Mouse (Mus musculus) B cell, adult 2 months (primary cell): ENCODE measurements around the gene Bloc1s3.

Source experiments
- DNase-seq, 2 experiments: peaks; one replicate each; pipeline ENCODE4 v3.0.0; 2022

Bloc1s3 gene

DNA sequence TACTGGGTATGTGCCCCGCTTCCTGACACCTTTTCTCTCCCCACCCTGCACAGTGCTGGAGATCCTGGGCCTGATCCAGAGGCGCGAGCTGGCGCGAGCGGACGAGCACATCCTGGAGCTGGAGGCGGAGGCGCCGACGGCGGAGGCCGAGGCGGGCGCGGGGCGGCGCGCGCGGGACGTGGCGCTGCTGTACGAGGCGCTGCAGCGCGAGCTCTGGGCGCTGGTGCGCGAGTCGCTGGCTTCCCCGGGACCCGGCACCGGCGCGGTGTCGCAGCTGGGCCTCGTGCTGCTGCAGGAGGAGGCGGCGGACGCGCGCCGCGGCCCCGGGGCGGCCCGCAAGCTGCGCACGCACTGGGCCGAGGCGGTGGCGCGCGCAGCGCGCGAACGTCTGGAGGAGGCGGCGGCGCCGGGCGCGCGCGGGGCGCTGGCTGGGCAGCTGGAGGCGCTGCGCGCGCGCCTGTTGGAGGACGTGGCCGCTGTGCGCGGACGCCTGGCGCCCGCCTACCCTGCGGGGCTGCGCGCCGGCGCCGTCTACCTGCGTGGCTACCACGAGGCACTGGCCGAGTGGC lies 34.2 kb downstream of the Bloc1s3 start:
- DNase-seq = peak; percentile 56 to 59

DNA sequence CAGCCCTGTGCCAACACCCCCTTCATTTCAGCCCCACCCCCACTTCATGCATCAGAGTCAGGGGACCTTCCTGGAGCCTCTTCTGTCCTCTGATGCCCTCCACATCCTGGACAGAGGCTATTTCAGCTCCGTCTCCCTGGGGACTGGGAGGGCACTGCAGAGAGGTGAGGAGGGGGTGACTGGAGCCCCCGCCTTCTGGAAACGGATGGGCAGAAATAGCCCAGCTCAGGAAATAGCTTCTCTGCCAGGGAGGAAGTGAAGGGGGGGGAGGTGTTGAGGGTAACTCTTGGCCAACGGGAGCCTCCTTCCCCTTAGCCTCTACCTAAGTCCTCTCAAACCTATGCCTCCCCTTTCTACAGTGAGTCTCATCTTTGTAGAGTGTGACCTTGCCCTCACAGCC lies 35.8 kb downstream of the Bloc1s3 start:
- DNase-seq = peak; percentile 28 to 40

DNA sequence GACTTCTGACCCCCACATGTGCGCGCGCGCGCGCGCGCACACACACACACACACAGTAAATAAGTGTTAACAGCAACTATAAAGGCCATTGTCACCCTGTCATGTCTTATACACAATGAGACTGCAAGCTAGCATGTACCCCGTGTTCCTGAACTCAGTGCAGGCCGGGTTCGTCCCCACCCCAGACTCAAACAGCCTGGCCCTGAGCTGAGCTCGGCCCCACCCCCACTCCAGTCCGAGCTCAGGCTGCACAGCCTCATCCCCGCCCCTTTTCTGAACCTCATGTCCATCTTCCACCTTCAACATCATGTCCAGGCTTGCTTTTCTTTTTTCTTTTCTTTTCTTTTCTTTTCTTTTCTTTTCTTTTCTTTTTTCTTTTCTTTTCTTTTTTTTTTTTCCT lies 37.9 kb downstream of the Bloc1s3 start:
- DNase-seq = no peak

DNA sequence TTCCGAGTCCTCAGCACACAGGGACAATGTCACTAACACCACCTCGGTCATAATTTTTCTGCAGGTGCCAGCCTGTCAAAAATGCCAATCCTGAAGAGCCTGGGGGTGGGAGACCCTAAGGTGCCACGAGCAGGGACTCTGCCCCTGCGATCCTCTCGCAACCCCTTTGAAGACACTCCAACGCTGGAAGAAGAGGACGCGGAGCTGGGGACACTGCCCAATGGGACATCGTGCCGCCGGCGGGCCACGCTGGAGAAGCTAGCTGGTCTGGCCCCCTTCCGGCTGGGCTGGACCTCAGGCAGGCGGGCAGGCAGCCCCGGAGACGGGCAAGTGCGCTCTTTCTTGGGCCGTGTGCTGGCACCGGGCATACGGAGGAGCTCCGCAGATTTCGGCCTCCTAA lies 38.8 kb downstream of the Bloc1s3 start:
- no peak for DNase-seq

DNA sequence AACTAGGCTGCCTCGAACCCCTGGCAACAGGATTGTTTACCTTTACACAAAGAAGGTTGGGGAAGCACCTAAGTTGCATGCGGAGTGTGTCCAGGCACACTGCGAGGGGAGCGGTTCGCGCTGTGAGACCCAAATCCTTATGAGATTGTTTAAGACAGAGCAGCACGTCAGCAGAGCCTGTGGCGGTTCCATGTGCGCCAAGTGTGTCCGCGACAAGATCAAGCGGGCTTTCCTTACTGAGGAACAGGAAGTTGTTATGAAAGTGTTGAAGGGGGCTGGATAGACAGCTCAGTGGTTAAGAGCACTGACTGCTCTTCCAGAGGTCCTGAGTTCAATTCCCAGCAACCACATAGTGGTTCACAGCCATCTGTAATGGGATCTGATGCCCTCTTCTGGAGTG lies 39.9 kb downstream of the Bloc1s3 start:
- peak in 1 of 2 experiments; percentile 31 for DNase-seq

DNA sequence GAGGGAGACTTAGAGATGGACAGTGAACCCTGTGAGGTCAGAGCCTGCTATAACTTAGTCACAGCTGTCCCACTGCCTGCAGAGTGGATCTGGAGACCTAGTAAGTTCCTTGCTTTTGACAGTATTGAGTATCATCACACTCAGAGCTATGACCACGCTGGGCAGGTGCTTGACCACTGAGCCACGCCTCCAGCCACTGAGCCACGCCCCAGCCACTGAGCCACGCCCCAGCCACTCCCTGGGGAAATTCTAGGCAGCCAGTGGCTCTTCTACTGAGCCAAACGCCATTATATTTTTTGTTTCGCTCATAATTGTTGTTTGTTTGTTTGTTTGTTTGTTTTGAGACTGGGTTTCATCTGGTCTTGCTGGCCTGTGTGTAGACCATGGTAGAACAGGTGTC lies 40.5 kb downstream of the Bloc1s3 start:
- DNase-seq = no peak

DNA sequence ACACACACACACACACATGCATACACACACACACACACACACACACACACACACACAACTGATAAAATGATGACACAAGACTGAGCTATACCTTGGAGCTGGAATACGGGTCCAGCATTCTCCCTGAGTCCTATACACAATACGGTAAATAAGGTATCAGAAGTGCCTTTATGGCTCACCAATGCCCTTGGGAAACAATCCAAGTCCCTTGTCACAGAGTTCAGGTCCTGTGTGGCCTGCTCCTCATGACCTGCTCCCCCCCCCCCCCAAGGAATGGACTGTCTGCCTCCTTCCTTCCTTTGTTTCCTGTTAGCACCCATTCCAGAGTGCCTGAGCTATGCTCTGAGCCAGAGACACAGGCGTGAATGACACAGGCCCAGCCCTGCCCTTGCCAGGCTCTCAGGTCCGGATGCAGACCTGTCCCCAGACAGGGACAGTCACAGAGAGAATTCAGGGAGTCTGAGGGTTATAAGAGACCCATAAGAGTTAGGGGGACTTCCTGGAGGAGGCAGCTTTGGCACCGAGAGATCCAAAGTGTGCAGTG lies 41.5 kb downstream of the Bloc1s3 start:
- no peak for DNase-seq

DNA sequence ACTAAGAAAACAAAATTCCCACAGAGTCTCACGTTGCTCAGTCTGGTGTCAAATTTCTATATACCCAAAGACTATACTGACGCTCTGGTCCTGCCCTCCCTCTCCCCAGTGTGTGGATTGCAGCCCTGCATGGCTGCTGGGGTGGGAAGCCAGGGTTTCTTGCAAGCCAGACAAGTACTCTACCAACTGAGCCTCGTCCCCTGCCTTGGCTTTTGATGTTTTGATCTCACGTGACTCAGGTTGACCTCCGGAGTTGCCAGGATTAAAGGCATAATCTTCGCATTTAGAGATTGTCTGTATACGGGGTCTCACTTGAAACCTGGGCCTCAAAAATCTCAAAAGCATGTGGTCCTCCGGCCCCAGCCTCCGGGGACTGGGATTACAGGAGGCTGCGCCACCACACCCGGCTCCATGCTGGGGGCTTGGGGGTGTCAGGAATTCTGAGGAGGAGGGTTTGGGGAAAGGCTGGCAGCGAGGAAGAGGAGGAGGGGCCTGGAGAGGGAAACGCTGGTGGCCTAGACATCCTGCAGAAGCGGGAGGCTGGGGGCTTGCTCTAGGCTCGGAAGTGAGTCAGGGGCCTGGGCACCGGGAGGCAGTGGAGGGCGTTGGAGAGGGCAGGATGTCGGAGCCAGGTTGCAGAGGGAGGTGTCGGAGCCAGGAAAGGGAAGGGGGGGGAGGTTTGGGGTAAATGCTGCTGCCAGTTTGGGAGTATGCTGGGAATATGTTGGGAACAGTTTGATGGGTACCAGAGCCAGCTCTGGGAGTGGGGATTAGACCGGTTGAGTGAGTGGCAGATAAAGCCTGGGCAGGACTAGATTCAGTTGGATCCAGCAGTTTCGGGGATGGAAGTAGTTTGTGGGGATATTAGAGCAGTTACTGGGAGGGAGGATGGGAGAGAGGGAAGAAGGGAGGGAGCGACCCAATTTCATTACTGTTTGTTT lies 43.5 kb downstream of the Bloc1s3 start:
- no peak for DNase-seq

DNA sequence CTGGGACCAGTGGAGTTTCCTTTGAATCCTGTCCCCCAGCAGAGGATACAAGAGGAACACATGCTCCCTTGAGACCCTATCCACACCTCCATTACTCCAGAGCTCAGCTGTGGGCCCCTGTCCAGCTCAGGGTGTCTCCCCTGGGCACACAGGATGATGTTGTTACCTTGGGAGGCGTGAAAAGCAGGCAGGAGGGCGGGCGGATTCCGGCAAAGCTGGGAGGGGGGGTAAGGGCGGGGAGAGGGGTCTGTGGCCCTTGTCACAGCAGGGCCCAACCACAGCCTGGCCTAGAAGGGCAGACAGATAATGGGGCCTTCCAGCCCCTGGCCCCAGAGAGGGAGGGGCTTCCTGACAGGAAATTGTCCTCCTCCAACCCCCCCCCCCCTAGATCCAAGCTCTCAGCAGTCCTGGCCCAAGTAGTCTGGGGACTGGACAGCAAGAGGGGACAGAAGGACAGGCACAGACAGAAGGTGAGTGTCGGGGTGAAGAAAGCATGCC lies 45.2 kb downstream of the Bloc1s3 start, which contains the start of gene Exoc3l2:
Gene Exoc3l2 (plus strand): TSS at position 448 of the 498 bp plus-strand sequence.
- no peak for DNase-seq

DNA sequence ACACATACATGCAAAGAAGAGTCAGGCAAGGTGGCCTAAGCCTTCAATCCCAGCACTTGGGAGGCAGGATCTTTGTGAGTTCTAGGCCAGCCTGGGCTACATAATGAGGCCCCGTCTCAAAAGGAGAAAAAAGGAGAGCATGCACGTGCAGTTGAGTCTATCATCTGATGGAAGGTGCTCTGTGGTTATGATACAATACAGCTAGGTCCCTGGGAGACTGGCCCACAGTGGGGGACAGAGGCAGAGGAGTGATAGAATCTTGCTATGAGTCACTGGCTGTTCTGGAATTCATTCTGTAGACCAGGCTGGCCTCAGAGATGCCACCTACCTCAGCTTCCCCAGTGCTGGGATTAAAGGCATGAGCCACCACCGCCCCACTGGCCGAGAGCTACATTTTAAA lies 45.7 kb downstream of the Bloc1s3 start:
- DNase-seq = no peak

DNA sequence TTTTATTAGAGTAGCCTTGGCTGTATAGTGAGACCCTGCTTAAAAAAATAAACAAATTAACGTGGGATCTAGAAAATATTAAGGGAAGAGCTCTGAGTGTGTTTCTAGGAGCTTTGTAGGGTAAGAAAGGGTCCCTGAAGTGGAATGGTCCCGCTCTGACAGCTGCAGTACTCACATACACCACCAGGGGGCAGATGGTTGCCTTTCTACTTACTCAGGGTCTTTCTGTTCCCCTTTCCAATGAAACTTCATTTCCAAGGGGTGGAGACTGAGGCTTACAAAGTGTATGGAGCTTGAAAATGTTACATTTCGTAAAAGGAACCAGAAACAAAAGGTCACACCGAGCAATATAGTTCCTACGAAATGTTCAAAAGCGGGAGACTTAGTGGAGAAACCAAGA lies 46.7 kb downstream of the Bloc1s3 start:
- DNase-seq = peak; percentile 87 to 91

DNA sequence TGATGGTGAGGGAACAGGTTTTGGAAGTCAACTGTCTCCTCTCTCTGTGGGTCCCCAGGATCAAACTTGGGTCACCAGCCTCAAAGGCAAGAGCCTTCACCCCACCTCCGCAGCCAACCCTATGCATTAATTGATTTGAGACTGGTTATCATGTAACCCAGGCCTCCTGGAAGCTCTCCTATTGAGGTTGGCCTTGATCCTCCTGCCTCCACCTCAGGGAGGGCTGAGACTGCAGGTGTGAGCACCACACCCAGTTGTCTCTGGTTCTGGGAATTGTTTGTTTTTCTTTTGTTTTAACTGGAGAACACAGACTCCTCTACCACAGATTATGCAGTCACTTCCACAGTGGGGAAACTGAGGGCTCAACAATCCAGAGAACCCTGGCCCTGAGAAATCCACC lies 47.7 kb downstream of the Bloc1s3 start:
- DNase-seq = no peak

DNA sequence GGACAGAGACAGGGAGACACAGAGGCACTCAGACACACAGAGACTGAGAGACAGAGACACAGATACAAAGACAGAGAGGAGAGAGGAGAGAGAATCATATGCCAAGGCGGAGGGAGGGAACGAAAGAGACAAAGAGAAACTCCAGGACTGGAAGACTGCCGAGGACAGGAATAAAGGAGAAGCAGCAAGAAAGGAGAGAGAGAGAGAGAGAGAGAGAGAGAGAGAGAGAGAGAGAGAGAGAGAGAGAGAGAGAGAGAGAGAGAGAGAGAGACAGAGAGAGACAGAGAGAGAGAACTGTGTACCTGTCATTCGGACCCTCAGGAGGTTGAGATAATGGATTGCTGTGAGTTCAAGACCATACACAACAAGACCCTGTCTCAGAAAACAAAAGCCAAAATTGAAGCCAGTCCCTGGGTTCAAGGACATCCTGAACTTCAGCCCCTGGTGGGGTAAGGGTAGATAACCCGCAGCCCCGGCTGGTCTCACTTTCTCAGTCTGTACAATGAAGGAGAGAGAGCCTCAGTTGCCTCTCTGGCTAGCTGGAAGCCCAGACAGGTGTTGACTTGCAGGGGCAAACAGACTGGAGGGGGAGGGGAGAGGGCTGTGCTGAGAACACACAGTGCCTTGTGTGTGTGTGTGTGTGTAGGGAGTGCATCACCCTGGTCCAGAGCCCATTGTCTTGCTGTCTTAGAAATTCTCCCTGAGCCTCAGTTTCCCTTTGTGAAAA lies 48.9 kb downstream of the Bloc1s3 start:
- no peak for DNase-seq

DNA sequence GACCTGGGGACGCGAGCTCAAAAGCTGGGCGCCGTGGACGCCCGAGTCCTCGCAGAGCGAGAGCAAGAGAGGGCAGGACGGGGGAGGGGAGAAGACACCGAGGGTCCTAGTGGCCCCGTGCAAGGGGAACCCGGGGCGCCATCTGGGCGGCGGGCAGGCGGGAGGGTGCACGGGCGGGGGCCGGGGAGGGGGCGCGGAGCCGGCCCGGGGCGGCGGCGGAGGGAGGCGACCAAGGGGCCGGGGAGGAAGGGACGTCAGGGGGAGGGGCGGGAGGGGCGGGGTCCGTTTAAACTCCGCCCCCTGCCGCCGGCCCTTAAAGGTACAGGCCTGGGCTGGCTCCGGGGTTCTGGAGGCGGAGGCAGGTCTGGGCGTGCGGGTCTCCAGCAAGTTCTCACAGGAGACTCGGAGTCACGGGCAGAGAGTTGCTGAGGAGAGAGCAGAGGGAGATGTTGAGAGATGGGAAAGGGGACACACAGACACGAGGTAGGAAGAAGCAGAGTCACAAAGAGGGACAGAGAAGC lies 49.5 kb downstream of the Bloc1s3 start, which contains the start of gene Mark4:
Gene Mark4 (minus strand): TSS at position 231 of the 521 bp plus-strand sequence.
- DNase-seq = peak; percentile 75 to 77

DNA sequence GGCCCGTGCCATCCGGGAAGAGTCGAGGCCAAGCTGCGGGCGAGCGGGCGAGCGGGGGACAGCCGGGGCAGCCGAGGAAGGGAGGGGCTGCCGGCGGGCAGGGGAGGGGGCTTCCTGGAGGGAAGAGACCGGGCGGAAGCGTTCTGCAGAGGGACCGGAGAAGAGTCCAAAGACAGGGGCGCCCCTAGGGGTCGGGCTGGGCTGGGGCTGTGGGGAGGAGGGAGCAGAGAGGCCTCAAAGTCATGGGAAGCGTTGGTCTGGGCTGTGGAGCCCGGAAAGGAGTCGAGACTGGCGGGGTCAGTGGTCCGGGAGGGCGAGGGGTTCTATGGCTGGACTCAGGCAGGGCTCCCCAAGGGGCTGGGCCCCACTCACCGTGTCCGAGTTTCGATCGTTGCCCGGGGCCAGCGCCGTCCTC lies 50.1 kb downstream of the Bloc1s3 start:
- peak; percentile 62 to 64 for DNase-seq

DNA sequence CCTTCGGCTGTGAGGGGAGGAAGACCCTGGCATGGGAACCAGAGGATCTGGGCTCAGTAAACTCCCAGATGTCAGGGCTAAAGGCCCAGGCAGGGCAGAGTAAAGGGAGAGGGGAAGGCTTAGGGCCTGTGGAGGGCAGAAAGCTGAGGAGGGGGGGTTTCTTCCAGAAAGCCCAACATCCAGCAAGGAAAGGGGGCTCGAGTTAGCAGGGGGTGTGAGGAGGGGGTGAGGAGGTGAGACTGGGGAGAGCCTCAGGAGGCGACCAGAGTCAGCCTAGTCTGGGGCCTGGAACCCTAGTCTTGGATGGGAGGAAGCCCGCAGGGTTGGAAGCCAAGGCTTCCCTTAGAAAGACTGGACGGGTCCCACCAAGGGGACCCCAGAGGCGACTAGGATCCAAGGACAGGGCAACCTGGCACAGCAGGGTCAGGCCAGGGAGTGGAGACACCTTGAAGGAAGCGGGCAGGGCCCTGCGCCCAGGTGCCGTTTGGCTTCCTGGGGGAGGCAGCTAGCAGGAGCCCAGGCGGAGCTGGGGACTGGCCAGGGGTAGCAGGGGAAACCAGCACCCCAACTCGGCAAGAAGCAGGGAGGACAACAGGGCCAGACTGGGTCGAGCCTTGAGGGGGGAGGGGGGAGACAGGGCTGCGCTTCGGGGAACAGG lies 50.6 kb downstream of the Bloc1s3 start:
- peak; percentile 28 to 38 for DNase-seq

DNA sequence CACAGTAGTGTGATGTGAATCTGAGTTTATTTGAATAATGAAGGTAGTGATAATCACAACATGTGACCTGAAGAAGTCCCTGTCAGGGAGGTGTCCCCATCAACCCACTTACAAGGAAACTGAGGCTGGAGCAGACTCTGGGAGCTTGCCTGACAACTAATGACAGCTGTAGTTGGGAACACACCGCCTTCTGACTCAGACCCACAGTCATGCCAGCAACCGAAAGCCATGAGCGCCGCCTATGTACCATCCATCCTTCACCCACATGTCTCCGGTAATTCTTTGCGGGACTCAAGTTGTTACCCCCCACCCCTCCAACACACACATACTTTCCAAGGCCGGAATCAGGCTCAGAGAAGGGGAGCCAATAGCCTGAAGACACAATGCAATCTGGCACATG lies 51.5 kb downstream of the Bloc1s3 start:
- no peak for DNase-seq

DNA sequence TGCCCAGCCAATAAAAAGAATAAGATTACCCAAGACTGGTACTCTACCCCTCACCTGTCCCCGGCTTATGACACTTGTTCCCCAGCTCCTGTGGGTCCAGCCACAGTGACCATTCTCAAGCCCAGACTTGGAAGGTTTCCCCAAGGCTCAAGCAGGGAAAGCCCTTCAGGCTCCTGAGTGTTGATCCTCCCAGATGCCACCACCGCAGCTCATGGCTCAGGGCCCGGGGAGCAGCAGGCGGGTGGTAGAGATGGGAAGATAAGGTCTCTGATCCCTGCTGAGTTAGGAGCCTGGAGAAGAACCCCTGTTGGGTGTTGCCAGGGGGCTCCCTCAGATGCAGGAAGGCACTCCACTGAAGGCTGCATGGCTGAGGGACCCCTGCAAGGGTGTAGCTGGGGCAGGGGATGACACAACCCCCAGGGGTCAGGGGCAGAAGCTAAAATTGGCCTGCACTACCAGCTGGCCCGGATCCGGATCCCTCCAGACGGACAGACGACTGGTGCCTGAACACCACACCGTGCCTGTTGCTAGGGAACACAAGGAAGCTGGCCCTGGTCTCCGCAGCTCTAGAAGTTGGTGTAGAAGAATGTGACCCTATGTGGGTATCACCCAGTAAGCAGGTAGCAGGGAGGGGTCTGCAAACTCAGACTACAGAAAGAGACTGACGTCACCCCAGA lies 52.2 kb downstream of the Bloc1s3 start:
- no peak for DNase-seq

DNA sequence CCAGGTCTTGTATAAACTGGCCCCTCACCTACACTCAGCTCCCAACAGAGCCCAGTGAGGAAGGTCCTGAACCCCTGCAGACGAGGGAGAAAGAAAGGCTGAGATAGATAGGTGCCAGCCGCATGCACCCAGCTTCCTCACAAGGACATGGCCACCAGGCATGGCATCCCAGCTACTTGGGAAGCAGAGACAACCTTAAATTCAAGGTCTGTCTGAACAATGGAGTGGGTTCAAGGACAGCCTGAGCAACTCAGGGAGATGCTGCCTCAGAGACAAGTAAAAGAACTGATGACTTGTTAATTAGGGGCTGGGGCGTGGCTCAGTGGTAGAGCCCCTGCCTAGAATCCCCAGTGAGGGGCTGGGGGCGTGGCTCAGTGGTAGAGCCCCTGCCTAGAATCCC lies 53.0 kb downstream of the Bloc1s3 start:
- no peak for DNase-seq
